Mouse (Mus musculus): ENCODE results near the gene Kncn. TPM values are rescaled to one million over a fixed set of nuclear protein-coding genes. Genes with fewer than 3 reads are reported as not detected.

Kncn gene
- polyA plus RNA-seq, 1 experiment from 2014 or later, result not detected

GRCm38 (mm10) chr4:115848990-115849677, 35.1 kb upstream of the Kncn start:
- Histone ChIP-seq H3K4me2 (ENCODE audit: low read depth, low read length) (peak overlapping the region; percentile 71), H3K27me3 (ENCODE audit: control insufficient read depth, insufficient read depth, low read depth, low read length) (no peaks in the 10 kb centered on the region), H3K4me3 (ENCODE audit: low read depth, low read length) (peak overlapping the region; percentile 31), H3K9ac (ENCODE audit: low read depth, low read length) (peak overlapping the region; percentile 50), H3K27ac (ENCODE audit: low read length) (peak overlapping the region; percentile 92), H3K36me3 (ENCODE audit: control insufficient read depth, insufficient read depth) (peaks cover 15% of the 10 kb centered on the region), H3K9me3 (replicated peaks; ENCODE audit: control insufficient read depth, low read length) (no peaks in the 10 kb centered on the region), H3K4me1 (ENCODE audit: control insufficient read depth, low read depth, low read length) (peaks cover 58% of the 10 kb centered on the region)
- peak; percentile 99 for ATAC-seq (ENCODE audit: low read depth)
- WGBS (ENCODE audit: insufficient replicate concordance), result 8% methylated on average over 8 of the region's 8 CpGs

- H3K4me1 ChIP-seq (ENCODE audit: control insufficient read depth, low read depth, low read length), result peaks cover 67% of the 10 kb centered on the region
- WGBS (ENCODE audit: insufficient replicate concordance), result 43% methylated on average over 2 of the region's 2 CpGs
- no peak for ATAC-seq (ENCODE audit: low read depth)
- H3K36me3 ChIP-seq (ENCODE audit: control insufficient read depth, insufficient read depth), result peaks cover 15% of the 10 kb centered on the region
- H3K9ac ChIP-seq (ENCODE audit: low read depth, low read length), result peak overlapping the region; percentile 49
- 0 out of 2 replicates have a peak overlapping the region, but pooled peaks have one; percentile 14 for H3K4me3 ChIP-seq (ENCODE audit: low read depth, low read length)
- H3K4me2 ChIP-seq (ENCODE audit: low read depth, low read length), result peak overlapping the region; percentile 71
- no peaks in the 10 kb centered on the region for H3K9me3 ChIP-seq (replicated peaks; ENCODE audit: control insufficient read depth, low read length)
- no peaks in the 10 kb centered on the region for H3K27me3 ChIP-seq (ENCODE audit: control insufficient read depth, insufficient read depth, low read depth, low read length)
- peak overlapping the region; percentile 92 for H3K27ac ChIP-seq (ENCODE audit: low read length)
These were observed 34.1 kb upstream of the Kncn start for GRCm38 (mm10) chr4:115850111-115850510.

- ATAC-seq (ENCODE audit: low read depth), result no peak
- Histone ChIP-seq H3K4me1 (ENCODE audit: control insufficient read depth, low read depth, low read length) (peaks cover 72% of the 10 kb centered on the region), H3K36me3 (ENCODE audit: control insufficient read depth, insufficient read depth) (peaks cover 15% of the 10 kb centered on the region), H3K9ac (ENCODE audit: low read depth, low read length) (no peak overlapping the region), H3K27ac (ENCODE audit: low read length) (peak overlapping the region; percentile 92), H3K9me3 (replicated peaks; ENCODE audit: control insufficient read depth, low read length) (no peaks in the 10 kb centered on the region), H3K27me3 (ENCODE audit: control insufficient read depth, insufficient read depth, low read depth, low read length) (no peaks in the 10 kb centered on the region), H3K4me3 (ENCODE audit: low read depth, low read length) (no peak overlapping the region), H3K4me2 (ENCODE audit: low read depth, low read length) (no peak overlapping the region; the same call in 1 of the 2 replicates)
- 64% methylated on average over 2 of the region's 2 CpGs for WGBS (ENCODE audit: insufficient replicate concordance)
These were observed 33.6 kb upstream of the Kncn start for GRCm38 (mm10) chr4:115850631-115851030.

- no peak overlapping the region for H3K4me3 ChIP-seq (ENCODE audit: low read depth, low read length)
- peaks cover 74% of the 10 kb centered on the region for H3K4me1 ChIP-seq (ENCODE audit: control insufficient read depth, low read depth, low read length)
- ATAC-seq (ENCODE audit: low read depth), result no peak
- 85% methylated on average over 6 of the region's 6 CpGs for WGBS (ENCODE audit: insufficient replicate concordance)
- H3K9ac ChIP-seq (ENCODE audit: low read depth, low read length), result no peak overlapping the region
- H3K27ac ChIP-seq (ENCODE audit: low read length), result no peak overlapping the region
- H3K4me2 ChIP-seq (ENCODE audit: low read depth, low read length), result no peak overlapping the region
- H3K27me3 ChIP-seq (ENCODE audit: control insufficient read depth, insufficient read depth, low read depth, low read length), result no peaks in the 10 kb centered on the region
- H3K36me3 ChIP-seq (ENCODE audit: control insufficient read depth, insufficient read depth), result peaks cover 15% of the 10 kb centered on the region
- H3K9me3 ChIP-seq (replicated peaks; ENCODE audit: control insufficient read depth, low read length), result no peaks in the 10 kb centered on the region
These were observed 32.6 kb upstream of the Kncn start for GRCm38 (mm10) chr4:115851569-115851968.

GRCm38 (mm10) chr4:115855100-115855499, 29.1 kb upstream of the Kncn start:
- Histone ChIP-seq H3K4me2 (ENCODE audit: low read depth, low read length) (no peak overlapping the region), H3K9ac (ENCODE audit: low read depth, low read length) (0 out of 2 replicates have a peak overlapping the region, but pooled peaks have one; percentile 21), H3K4me1 (ENCODE audit: control insufficient read depth, low read depth, low read length) (peaks cover 59% of the 10 kb centered on the region), H3K36me3 (ENCODE audit: control insufficient read depth, insufficient read depth) (peaks cover 31% of the 10 kb centered on the region), H3K4me3 (ENCODE audit: low read depth, low read length) (no peak overlapping the region), H3K27me3 (ENCODE audit: control insufficient read depth, insufficient read depth, low read depth, low read length) (no peaks in the 10 kb centered on the region), H3K27ac (ENCODE audit: low read length) (peak overlapping the region; percentile 66), H3K9me3 (replicated peaks; ENCODE audit: control insufficient read depth, low read length) (no peaks in the 10 kb centered on the region)
- WGBS (ENCODE audit: insufficient replicate concordance), result 20% methylated on average over 6 of the region's 6 CpGs
- no peak for ATAC-seq (ENCODE audit: low read depth)

GRCm38 (mm10) chr4:115855609-115856008, 28.6 kb upstream of the Kncn start:
- Histone ChIP-seq H3K4me3 (ENCODE audit: low read depth, low read length) (no peak overlapping the region), H3K36me3 (ENCODE audit: control insufficient read depth, insufficient read depth) (peaks cover 36% of the 10 kb centered on the region), H3K9me3 (replicated peaks; ENCODE audit: control insufficient read depth, low read length) (no peaks in the 10 kb centered on the region), H3K4me1 (ENCODE audit: control insufficient read depth, low read depth, low read length) (peaks cover 54% of the 10 kb centered on the region), H3K27ac (ENCODE audit: low read length) (peak overlapping the region; percentile 66), H3K27me3 (ENCODE audit: control insufficient read depth, insufficient read depth, low read depth, low read length) (no peaks in the 10 kb centered on the region), H3K4me2 (ENCODE audit: low read depth, low read length) (peak overlapping the region; percentile 39), H3K9ac (ENCODE audit: low read depth, low read length) (0 out of 2 replicates have a peak overlapping the region, but pooled peaks have one; percentile 9)
- ATAC-seq (ENCODE audit: low read depth), result no peak
- 75% methylated on average over 4 of the region's 4 CpGs for whole genome bisulfite sequencing (ENCODE audit: insufficient replicate concordance)

GRCm38 (mm10) chr4:115856282-115856681, 27.9 kb upstream of the Kncn start:
- ATAC-seq (ENCODE audit: low read depth), result peak; percentile 96
- Histone ChIP-seq H3K4me1 (ENCODE audit: control insufficient read depth, low read depth, low read length) (peaks cover 47% of the 10 kb centered on the region), H3K9ac (ENCODE audit: low read depth, low read length) (peak overlapping the region; percentile 24; the same call in 1 of the 2 replicates), H3K36me3 (ENCODE audit: control insufficient read depth, insufficient read depth) (peaks cover 34% of the 10 kb centered on the region), H3K9me3 (replicated peaks; ENCODE audit: control insufficient read depth, low read length) (no peaks in the 10 kb centered on the region), H3K4me3 (ENCODE audit: low read depth, low read length) (no peak overlapping the region), H3K4me2 (ENCODE audit: low read depth, low read length) (peak overlapping the region; percentile 39), H3K27me3 (ENCODE audit: control insufficient read depth, insufficient read depth, low read depth, low read length) (no peaks in the 10 kb centered on the region), H3K27ac (ENCODE audit: low read length) (peak overlapping the region; percentile 81)
- WGBS (ENCODE audit: insufficient replicate concordance), result 33% methylated on average over 4 of the region's 4 CpGs

GRCm38 (mm10) chr4:115857293-115857883, 26.8 kb upstream of the Kncn start:
- H3K27me3 ChIP-seq (ENCODE audit: control insufficient read depth, insufficient read depth, low read depth, low read length), result no peaks in the 10 kb centered on the region
- H3K4me3 ChIP-seq (ENCODE audit: low read depth, low read length), result no peak overlapping the region
- no peak overlapping the region; the same call in 1 of the 2 replicates for H3K9ac ChIP-seq (ENCODE audit: low read depth, low read length)
- peak overlapping the region; percentile 81; the same call in 1 of the 2 replicates for H3K27ac ChIP-seq (ENCODE audit: low read length)
- H3K4me2 ChIP-seq (ENCODE audit: low read depth, low read length), result 0 out of 2 replicates have a peak overlapping the region, but pooled peaks have one; percentile 39
- H3K36me3 ChIP-seq (ENCODE audit: control insufficient read depth, insufficient read depth), result peaks cover 33% of the 10 kb centered on the region
- H3K4me1 ChIP-seq (ENCODE audit: control insufficient read depth, low read depth, low read length), result peaks cover 45% of the 10 kb centered on the region
- no peak for ATAC-seq (ENCODE audit: low read depth)
- H3K9me3 ChIP-seq (replicated peaks; ENCODE audit: control insufficient read depth, low read length), result no peaks in the 10 kb centered on the region
- WGBS (ENCODE audit: insufficient replicate concordance), result 53% methylated on average over 9 of the region's 9 CpGs

GRCm38 (mm10) chr4:115863352-115863751, 20.8 kb upstream of the Kncn start:
- peaks cover 2% of the 10 kb centered on the region; the same call in 1 of the 2 replicates for H3K4me1 ChIP-seq (ENCODE audit: control insufficient read depth, low read depth, low read length)
- H3K4me2 ChIP-seq (ENCODE audit: low read depth, low read length), result no peak overlapping the region
- peaks cover 55% of the 10 kb centered on the region for H3K36me3 ChIP-seq (ENCODE audit: control insufficient read depth, insufficient read depth)
- no peak for ATAC-seq (ENCODE audit: low read depth)
- no peak overlapping the region for H3K27ac ChIP-seq (ENCODE audit: low read length)
- no peaks in the 10 kb centered on the region for H3K9me3 ChIP-seq (replicated peaks; ENCODE audit: control insufficient read depth, low read length)
- no peak overlapping the region for H3K9ac ChIP-seq (ENCODE audit: low read depth, low read length)
- H3K4me3 ChIP-seq (ENCODE audit: low read depth, low read length), result no peak overlapping the region
- 81% methylated on average over 7 of the region's 7 CpGs for WGBS (ENCODE audit: insufficient replicate concordance)
- H3K27me3 ChIP-seq (ENCODE audit: control insufficient read depth, insufficient read depth, low read depth, low read length), result no peaks in the 10 kb centered on the region
